Mouse (Mus musculus): ENCODE results near the gene Cog1. TPM values are rescaled to one million over a fixed set of nuclear protein-coding genes. Genes with fewer than 3 reads are reported as not detected.
A peak's percentile ranks its signal among the peaks of the same experiment; 100 is the strongest.

The Cog1 gene
- polyA plus RNA-seq, 1 experiment from 2014 or later = 40.1 TPM

GRCm38 (mm10) chr11:113677378-113677777, 28.4 kb downstream of the Cog1 start:
- ATAC-seq (ENCODE audit: low FRiP score, low TSS enrichment) = no peak
- H3K36me3 ChIP-seq (ENCODE audit: control insufficient read depth, insufficient read depth, low read length) = peaks cover 40% of the 10 kb centered on the region
- no peak for DNase-seq
- H3K27me3 ChIP-seq (ENCODE audit: control insufficient read depth, insufficient read depth, low read length) = no peaks in the 10 kb centered on the region
- H3K27ac ChIP-seq (replicated peaks; ENCODE audit: low read depth, low read length) = no peak overlapping the region
- no peaks in the 10 kb centered on the region for H3K9me3 ChIP-seq (ENCODE audit: control insufficient read depth, low read length)
- H3K4me1 ChIP-seq (ENCODE audit: control insufficient read depth, insufficient read depth, low read length) = peaks cover 11% of the 10 kb centered on the region
- 94% methylated on average over 2 of the region's 2 CpGs for WGBS
- H3K9ac ChIP-seq (replicated peaks; ENCODE audit: low read length) = no peak overlapping the region
- H3K4me3 ChIP-seq (replicated peaks; ENCODE audit: low read depth, low read length) = no peak overlapping the region
- no peak overlapping the region for H3K4me2 ChIP-seq (ENCODE audit: low read length)

- no peak overlapping the region for H3K4me3 ChIP-seq (replicated peaks; ENCODE audit: low read depth, low read length)
- H3K4me1 ChIP-seq (ENCODE audit: control insufficient read depth, insufficient read depth, low read length) = peaks cover 18% of the 10 kb centered on the region
- no peak overlapping the region for H3K4me2 ChIP-seq (ENCODE audit: low read length)
- H3K9ac ChIP-seq (replicated peaks; ENCODE audit: low read length) = no peak overlapping the region
- ATAC-seq (ENCODE audit: low FRiP score, low TSS enrichment) = no peak
- H3K27ac ChIP-seq (replicated peaks; ENCODE audit: low read depth, low read length) = no peak overlapping the region
- H3K9me3 ChIP-seq (ENCODE audit: control insufficient read depth, low read length) = no peaks in the 10 kb centered on the region
- no peaks in the 10 kb centered on the region for H3K27me3 ChIP-seq (ENCODE audit: control insufficient read depth, insufficient read depth, low read length)
- WGBS = 90% methylated on average over 8 of the region's 8 CpGs
- H3K36me3 ChIP-seq (ENCODE audit: control insufficient read depth, insufficient read depth, low read length) = peaks cover 34% of the 10 kb centered on the region
- no peak for DNase-seq
These were observed 29.4 kb downstream of the Cog1 start for GRCm38 (mm10) chr11:113678373-113678772.

- peaks cover 11% of the 10 kb centered on the region for H3K36me3 ChIP-seq (ENCODE audit: control insufficient read depth, insufficient read depth, low read length)
- H3K27me3 ChIP-seq (ENCODE audit: control insufficient read depth, insufficient read depth, low read length) = no peaks in the 10 kb centered on the region
- peaks cover 30% of the 10 kb centered on the region for H3K4me1 ChIP-seq (ENCODE audit: control insufficient read depth, insufficient read depth, low read length)
- H3K4me3 ChIP-seq (replicated peaks; ENCODE audit: low read depth, low read length) = no peak overlapping the region
- H3K9me3 ChIP-seq (ENCODE audit: control insufficient read depth, low read length) = no peaks in the 10 kb centered on the region
- H3K27ac ChIP-seq (replicated peaks; ENCODE audit: low read depth, low read length) = no peak overlapping the region
- no peak overlapping the region for H3K4me2 ChIP-seq (ENCODE audit: low read length)
- DNase-seq (no peak), ATAC-seq (ENCODE audit: low FRiP score, low TSS enrichment) (no peak)
- no peak overlapping the region for H3K9ac ChIP-seq (replicated peaks; ENCODE audit: low read length)
- WGBS = 89% methylated on average over 2 of the region's 2 CpGs
These were observed 32.0 kb downstream of the Cog1 start for GRCm38 (mm10) chr11:113680954-113681353.

- H3K9ac ChIP-seq (replicated peaks; ENCODE audit: low read length) = no peak overlapping the region
- no peaks in the 10 kb centered on the region for H3K9me3 ChIP-seq (ENCODE audit: control insufficient read depth, low read length)
- DNase-seq (no peak), ATAC-seq (ENCODE audit: low FRiP score, low TSS enrichment) (no peak)
- H3K4me2 ChIP-seq (ENCODE audit: low read length) = peak overlapping the region; percentile 92
- 0 out of 2 replicates have a peak overlapping the region, but pooled peaks have one; percentile 91 for H3K4me3 ChIP-seq (replicated peaks; ENCODE audit: low read depth, low read length)
- H3K4me1 ChIP-seq (ENCODE audit: control insufficient read depth, insufficient read depth, low read length) = peaks cover 37% of the 10 kb centered on the region
- H3K36me3 ChIP-seq (ENCODE audit: control insufficient read depth, insufficient read depth, low read length) = peaks cover 1% of the 10 kb centered on the region
- H3K27me3 ChIP-seq (ENCODE audit: control insufficient read depth, insufficient read depth, low read length) = no peaks in the 10 kb centered on the region
- no peak overlapping the region for H3K27ac ChIP-seq (replicated peaks; ENCODE audit: low read depth, low read length)
These were observed 33.0 kb downstream of the Cog1 start for GRCm38 (mm10) chr11:113681979-113682378.

- no peaks in the 10 kb centered on the region for H3K27me3 ChIP-seq (ENCODE audit: control insufficient read depth, insufficient read depth, low read length)
- peaks cover 39% of the 10 kb centered on the region for H3K4me1 ChIP-seq (ENCODE audit: control insufficient read depth, insufficient read depth, low read length)
- 2% methylated on average over 38 of the region's 38 CpGs for WGBS
- peak overlapping the region; percentile 91 for H3K4me3 ChIP-seq (replicated peaks; ENCODE audit: low read depth, low read length)
- peak; percentile 58 for DNase-seq
- H3K27ac ChIP-seq (replicated peaks; ENCODE audit: low read depth, low read length) = peak overlapping the region; percentile 91
- peak overlapping the region; percentile 64 for H3K9ac ChIP-seq (replicated peaks; ENCODE audit: low read length)
- H3K36me3 ChIP-seq (ENCODE audit: control insufficient read depth, insufficient read depth, low read length) = peaks cover 6% of the 10 kb centered on the region
- H3K4me2 ChIP-seq (ENCODE audit: low read length) = peak overlapping the region; percentile 92
- H3K9me3 ChIP-seq (ENCODE audit: control insufficient read depth, low read length) = no peaks in the 10 kb centered on the region
- ATAC-seq (ENCODE audit: low FRiP score, low TSS enrichment) = peak; percentile 12
These were observed 34.1 kb downstream of the Cog1 start for GRCm38 (mm10) chr11:113682897-113683626.

- H3K36me3 ChIP-seq (ENCODE audit: control insufficient read depth, insufficient read depth, low read length) = peaks cover 11% of the 10 kb centered on the region
- under 1% methylated on average over 37 of the region's 38 CpGs for WGBS
- peaks cover 39% of the 10 kb centered on the region for H3K4me1 ChIP-seq (ENCODE audit: control insufficient read depth, insufficient read depth, low read length)
- peak overlapping the region; percentile 91 for H3K4me3 ChIP-seq (replicated peaks; ENCODE audit: low read depth, low read length)
- no peaks in the 10 kb centered on the region for H3K27me3 ChIP-seq (ENCODE audit: control insufficient read depth, insufficient read depth, low read length)
- peak overlapping the region; percentile 91 for H3K27ac ChIP-seq (replicated peaks; ENCODE audit: low read depth, low read length)
- peak overlapping the region; percentile 64 for H3K9ac ChIP-seq (replicated peaks; ENCODE audit: low read length)
- ATAC-seq (ENCODE audit: low FRiP score, low TSS enrichment) (peak; percentile 75), DNase-seq (no peak)
- peak overlapping the region; percentile 92 for H3K4me2 ChIP-seq (ENCODE audit: low read length)
- H3K9me3 ChIP-seq (ENCODE audit: control insufficient read depth, low read length) = no peaks in the 10 kb centered on the region
These were observed 34.6 kb downstream of the Cog1 start for GRCm38 (mm10) chr11:113683627-113683956.

- H3K36me3 ChIP-seq (ENCODE audit: control insufficient read depth, insufficient read depth, low read length) = peaks cover 17% of the 10 kb centered on the region
- H3K4me1 ChIP-seq (ENCODE audit: control insufficient read depth, insufficient read depth, low read length) = peaks cover 39% of the 10 kb centered on the region
- ATAC-seq (ENCODE audit: low FRiP score, low TSS enrichment) = peak; percentile 95
- H3K9me3 ChIP-seq (ENCODE audit: control insufficient read depth, low read length) = no peaks in the 10 kb centered on the region
- under 1% methylated on average over 73 of the region's 73 CpGs for WGBS
- peak within 1 kb of the TSS; percentile 91 for H3K27ac ChIP-seq (replicated peaks; ENCODE audit: low read depth, low read length)
- peak within 1 kb of the TSS; percentile 64 for H3K9ac ChIP-seq (replicated peaks; ENCODE audit: low read length)
- peak; percentile 99 for DNase-seq
- peak within 1 kb of the TSS; percentile 92 for H3K4me2 ChIP-seq (ENCODE audit: low read length)
- no peaks in the 10 kb centered on the region for H3K27me3 ChIP-seq (ENCODE audit: control insufficient read depth, insufficient read depth, low read length)
- peak within 1 kb of the TSS; percentile 91 for H3K4me3 ChIP-seq (replicated peaks; ENCODE audit: low read depth, low read length)
These were observed 35.2 kb downstream of the Cog1 start, which contains the start of the genes Fam104a and D11Wsu47e for GRCm38 (mm10) chr11:113683957-113684706. Gene Fam104a (minus strand): TSS chr11:113684155. Gene D11Wsu47e (plus strand): TSS chr11:113684412.

- 45% methylated on average over 25 of the region's 25 CpGs for WGBS
These were observed 35.9 kb downstream of the Cog1 start for GRCm38 (mm10) chr11:113684707-113685426.

More at GRCm38 (mm10) chr11:113684707-113685426, 35.9 kb downstream of the Cog1 start:
- Histone ChIP-seq H3K4me1 (ENCODE audit: control insufficient read depth, insufficient read depth, low read length) (peaks cover 39% of the 10 kb centered on the region), H3K36me3 (ENCODE audit: control insufficient read depth, insufficient read depth, low read length) (peaks cover 24% of the 10 kb centered on the region), H3K27ac (replicated peaks; ENCODE audit: low read depth, low read length) (peak overlapping the region; percentile 91; the same call in 1 of the 2 replicates), H3K27me3 (ENCODE audit: control insufficient read depth, insufficient read depth, low read length) (no peaks in the 10 kb centered on the region), H3K9me3 (ENCODE audit: control insufficient read depth, low read length) (no peaks in the 10 kb centered on the region), H3K4me3 (replicated peaks; ENCODE audit: low read depth, low read length) (peak overlapping the region; percentile 91), H3K4me2 (ENCODE audit: low read length) (peak overlapping the region; percentile 92), H3K9ac (replicated peaks; ENCODE audit: low read length) (peak overlapping the region; percentile 64)
- DNase-seq (no peak), ATAC-seq (ENCODE audit: low FRiP score, low TSS enrichment) (no peak; the same call in 1 of the 2 replicates)
